Mouse (Mus musculus) kidney, postnatal 25 days (tissue): Measurements from ENCODE around the gene Ogfod2.

Experiments
- DNase-seq, 2 experiments: peaks; one replicate each; pipeline ENCODE4 v3.0.0; 2021; ENCODE audit warnings: mixed read lengths in 2 of 2

Ogfod2 gene

DNA sequence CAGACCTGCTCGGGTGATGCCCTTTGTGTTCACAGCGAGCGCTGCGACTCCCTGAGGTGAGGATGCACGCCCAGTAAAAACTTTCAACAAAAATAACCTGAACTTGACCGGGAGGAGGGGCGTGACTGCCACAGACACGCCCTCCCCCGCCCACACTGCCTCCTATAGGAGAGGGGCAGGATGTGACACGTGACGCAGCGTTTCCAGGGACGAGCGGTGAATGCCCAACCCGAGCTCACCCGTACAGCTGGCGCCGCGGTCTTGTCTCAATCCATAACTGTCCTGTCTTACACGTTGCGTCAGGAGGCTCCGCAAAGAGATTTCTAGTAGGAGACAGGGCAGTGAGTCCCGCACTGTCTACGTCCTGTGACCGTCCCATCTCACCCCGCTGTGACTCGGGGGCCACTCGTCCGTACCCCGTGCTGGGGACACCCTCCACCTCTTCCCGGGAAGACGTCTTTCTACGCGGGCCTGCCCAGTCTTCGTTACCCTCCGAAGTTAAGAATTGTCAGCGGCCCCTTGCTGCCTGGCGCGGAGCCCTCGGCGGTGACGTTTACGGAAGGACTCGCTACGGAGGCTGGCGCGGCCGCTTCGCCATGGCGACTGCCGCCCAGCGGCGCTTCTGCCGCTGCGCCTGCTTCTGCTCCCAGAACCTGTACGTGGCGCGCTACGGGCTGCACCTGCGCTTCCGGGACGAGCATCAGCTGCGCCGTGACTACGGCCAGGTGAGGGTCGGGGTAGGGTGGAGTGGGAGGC, at the start of gene Ogfod2:
Gene Ogfod2 (plus strand): TSS at position 556 of the 756 bp plus-strand sequence.
- peak; percentile 97 to 98 for DNase-seq

DNA sequence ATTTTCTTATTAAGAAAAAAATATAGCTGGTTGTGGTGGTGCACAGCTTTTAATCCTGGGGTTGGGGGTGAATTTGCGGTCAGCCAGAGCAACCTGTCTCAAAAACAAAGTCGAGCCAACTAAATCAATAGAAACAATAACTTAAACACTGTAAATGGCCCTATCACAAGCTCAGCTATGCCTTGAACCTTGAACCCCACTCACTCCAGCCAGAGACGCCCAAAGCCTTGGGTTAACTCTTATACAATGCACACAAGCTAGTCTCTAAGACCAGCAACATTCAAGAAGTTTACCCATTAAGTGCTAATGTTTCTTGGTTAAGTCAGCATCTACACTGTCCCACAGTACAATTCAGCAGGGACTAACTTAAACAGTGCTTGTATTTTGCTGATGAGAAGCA, 42.4 kb upstream of the Ogfod2 start:
- no peak for DNase-seq

DNA sequence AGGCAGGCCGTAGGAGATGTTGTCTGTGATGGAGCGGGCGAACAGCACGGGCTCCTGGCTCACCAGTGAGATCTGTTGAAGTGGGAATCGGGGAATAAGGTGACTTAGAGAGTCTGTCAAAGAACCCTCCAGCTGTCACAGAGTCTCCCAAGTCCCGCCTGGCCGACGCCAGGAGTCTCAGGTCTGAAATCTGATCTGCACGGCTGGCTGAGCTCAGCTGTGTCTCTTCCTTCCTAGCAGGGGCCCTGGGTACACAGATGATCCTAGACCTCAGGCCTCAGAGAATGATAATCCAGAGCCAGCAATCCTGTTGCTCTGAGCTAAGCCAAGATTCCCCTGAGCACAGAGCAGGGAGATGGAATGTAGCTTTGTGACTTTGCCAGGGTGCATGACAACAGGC, 38.4 kb upstream of the Ogfod2 start:
- no peak for DNase-seq

DNA sequence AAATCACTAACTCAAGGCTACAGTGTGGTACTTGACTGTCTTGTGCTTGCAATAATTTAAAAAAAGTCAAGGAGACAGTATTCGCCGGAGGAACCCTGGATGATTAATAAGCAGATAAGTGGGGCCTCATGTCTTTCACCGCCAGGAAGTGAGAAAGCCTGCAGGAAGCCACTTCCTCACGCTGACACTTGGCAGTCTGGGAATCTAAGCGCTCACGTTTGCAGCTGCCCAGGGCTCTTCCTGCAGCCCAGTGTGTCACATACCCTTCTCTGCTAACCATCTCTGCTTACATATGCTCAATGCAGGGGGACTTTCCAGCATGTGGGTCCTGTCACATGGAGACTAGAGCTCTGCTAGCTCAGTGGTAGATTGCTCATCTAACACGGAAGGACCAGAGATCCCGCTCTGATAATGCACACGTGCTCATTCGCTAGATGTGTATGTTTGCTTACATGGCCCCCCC, 37.2 kb upstream of the Ogfod2 start:
- no peak for DNase-seq

DNA sequence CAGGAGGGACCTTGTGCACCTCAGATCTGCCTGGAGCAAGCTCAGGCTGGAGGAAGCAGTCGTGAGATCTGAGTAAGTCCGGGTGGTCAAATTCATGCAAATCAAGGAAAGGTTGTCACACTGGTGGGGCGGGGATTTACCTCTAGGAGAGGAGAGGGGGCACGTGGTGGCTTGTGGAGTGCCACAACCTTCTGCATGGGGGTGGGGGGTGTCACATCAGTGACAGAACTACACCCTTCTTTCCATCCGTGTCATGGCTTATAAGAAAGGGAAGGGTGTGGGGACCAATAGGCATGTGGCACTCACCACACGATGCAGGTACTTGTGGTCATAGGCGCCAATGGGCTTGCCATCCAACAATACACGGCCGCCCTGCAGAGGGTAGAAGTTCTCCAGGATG, 36.4 kb upstream of the Ogfod2 start:
- DNase-seq = no peak

DNA sequence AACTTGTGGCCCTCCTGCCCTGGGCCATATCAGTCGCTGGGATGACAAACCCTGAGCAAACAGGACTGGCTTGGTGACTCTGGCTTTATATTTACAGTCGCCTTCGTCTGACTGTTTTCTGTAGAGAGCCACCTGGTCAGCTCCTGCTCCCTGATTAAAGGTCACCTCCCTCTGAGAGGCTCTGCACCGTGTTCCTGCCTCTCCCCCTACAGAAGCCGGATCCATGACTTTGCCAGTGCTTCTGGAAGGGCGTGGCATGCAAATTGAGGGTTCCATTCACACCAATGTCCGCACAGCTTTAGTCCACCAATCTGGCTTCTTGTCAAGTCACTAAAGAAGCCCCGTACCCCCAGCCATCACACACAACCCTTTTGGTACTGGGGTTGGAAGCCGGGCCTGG, 35.5 kb upstream of the Ogfod2 start:
- no peak for DNase-seq

DNA sequence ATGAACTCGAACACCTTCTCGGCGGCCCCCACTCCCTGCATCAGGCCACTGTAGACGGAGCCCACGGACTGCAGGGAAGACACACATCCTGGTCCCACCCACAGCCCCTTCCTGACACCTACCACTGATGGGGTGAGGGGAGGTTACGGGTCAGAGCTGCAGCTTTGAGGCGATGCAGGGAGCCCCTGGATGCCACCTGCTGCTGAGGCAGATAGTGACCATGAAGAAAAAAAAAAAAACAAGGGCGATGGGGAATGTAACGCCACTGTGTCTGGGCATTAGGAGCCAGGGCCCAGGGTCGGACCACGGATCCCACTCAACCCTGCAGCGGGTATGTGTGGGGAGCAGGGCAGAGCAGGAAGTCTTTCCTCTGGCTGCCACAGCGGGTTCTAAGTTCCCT, 34.9 kb upstream of the Ogfod2 start:
- DNase-seq = no peak

DNA sequence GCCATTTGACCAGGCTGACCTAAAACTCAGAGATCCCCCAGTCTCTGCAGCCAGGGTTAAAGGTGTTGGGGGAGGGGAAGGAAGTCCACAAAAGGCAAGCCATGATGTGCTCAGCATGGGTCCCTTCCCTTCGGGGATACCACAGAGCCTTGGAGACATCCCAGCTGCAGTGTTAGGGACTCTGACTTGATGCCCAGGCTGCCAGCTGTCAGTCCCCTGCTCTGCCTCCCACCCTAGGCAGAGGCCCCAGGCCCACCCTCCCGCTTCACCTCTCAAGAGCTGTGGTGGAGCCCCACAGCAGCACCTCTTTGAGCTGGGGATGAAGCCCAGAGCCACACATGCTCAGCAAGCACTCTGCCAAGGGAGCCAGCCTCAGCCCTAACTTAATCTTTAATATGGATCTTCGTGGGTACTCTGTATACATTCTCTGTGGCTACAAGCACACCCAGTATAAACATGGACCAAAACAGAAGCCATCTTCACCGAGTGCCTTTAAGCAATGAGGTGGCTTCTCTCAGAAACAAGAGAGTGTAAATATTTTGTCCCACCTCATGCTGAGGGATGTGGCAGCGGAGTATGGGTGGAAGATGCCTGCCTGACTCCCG, 34.1 kb upstream of the Ogfod2 start:
- DNase-seq = no peak

DNA sequence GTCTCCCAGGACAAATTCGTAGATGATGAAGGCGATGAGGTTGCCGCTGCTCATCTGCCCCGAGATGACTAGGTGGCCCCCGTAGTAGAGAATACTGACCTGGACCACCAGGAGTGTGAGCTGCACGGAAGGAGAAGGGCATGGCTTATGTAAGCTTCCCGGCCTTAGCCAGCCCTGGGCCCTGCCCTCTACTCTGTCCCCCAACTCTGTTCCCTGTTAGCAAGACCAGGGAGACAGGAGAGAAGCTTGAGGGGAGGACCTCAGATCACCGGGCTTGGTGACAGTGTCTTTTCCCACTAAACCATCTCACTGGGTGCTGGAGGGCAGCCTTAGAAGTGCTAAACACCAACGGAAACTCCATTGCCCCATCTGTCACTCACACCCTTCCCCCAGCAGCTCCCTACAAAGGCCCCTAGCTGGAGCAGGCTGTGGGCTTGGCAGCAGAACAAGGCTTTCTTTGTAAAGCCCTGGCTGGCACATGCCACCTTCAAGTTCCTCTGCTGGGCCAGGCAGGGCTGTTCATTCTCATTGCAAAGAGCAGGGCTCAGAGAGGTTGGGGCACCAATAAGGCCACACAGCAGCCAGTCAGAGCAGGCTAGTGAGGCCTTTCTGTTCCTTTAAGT, 33.2 kb upstream of the Ogfod2 start:
- no peak for DNase-seq

DNA sequence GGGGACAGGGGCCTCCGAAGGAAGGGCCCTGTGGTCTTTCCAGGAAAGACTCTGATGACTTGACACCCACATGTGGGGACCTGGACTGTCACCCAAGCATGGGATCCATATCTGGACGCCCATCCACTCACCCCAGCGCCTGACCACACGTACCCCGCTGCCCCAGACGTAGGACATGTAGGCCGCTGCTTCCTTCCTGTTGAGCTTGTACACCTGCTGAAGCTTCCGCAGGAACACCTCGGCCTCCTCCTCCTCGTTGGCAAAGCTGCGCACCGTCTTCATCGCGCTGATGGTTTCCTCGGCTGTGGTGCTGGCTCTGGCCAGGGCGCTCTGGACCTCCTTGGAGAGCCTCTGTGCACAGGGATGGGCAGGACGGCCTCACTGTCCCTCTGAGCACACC, 32.2 kb upstream of the Ogfod2 start:
- DNase-seq = no peak

DNA sequence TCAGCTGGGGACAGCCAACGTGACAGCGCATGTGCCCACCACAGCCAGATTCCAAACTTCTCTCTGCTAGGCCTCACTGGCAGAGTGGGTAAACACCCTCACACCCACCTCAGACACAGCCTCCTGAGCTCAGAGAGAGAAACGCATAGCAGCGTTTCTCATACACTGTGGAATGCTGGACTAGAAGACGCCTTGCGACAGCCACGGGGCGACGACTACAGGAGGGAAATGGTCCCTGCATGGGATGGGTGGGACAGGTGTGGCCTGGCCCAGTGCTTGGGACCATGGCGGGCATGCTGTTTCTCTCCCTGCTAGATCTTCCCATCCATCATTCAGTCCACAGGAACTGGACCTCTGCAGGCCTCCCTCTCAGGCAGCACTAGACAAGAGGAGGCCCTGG, 29.6 kb upstream of the Ogfod2 start:
- DNase-seq = no peak

DNA sequence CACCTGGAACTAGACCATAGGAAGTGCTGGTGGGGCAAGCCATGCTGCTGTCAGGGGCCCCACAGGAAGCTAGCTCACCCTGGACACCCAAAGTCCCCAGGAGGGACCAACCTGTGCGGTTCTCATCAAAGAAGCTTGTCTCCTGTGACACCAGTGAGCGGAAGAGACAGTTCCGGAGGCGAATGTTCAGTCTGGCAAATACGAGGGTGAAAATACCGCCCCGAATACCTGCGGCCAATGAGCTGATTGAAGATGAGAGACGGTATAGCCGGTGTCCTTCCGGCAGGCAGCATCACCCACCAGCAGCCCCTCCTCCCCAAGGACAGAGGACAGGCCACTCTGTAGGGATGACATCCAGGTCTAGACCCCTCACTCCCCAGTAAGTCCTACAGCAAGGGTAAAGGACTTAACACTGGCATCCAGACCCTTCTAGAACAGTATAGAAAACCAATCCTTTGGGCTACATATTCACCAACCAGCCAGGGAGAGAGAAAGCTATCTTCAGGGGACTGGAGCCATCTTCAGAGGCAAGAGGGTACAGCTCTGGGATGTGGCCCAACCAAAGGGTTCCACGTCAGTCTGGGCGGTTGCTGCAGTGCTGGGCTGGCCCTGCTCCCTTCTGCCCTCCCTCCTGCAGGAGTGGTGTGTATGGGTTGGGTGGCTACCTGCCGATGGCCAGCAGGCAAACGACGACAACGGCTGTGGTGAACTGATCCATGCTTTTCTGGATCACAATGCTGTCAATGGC, 29.0 kb upstream of the Ogfod2 start:
- no peak for DNase-seq

DNA sequence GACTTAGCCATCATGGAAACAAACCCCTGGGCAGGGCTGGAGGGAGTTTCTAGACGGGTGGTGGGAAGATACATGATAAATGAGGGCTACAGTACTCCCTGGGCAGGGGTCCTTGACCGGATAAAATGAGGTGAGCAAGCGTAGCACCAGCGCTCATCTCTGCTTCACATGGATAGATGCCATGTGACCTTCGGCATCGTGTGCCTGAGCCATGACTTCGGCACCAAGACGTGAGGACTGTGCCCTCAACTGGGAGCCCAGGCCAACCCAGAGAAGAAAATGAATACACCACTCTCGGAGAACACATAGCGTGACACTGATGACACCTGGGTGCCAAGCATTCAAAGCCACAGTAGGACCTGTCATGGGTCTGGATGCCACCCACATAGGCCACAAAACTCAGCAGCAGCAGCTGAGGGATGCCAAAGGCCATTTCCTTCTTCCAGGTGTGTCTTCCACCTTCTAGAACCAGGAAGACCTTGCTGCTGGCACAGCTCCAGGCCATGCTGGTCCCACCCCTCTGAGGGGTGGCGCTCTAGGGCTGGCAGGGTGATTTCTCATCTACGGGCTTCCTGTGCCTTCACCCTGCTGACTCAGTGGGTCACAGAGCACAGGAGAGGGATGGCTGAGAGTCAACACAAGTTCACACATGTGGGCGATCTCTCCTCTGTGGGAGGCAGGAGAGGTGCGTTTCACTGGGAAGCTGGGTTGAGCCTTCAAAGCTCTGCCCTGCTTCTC, 28.1 kb upstream of the Ogfod2 start:
- peak; percentile 54 to 75 for DNase-seq

DNA sequence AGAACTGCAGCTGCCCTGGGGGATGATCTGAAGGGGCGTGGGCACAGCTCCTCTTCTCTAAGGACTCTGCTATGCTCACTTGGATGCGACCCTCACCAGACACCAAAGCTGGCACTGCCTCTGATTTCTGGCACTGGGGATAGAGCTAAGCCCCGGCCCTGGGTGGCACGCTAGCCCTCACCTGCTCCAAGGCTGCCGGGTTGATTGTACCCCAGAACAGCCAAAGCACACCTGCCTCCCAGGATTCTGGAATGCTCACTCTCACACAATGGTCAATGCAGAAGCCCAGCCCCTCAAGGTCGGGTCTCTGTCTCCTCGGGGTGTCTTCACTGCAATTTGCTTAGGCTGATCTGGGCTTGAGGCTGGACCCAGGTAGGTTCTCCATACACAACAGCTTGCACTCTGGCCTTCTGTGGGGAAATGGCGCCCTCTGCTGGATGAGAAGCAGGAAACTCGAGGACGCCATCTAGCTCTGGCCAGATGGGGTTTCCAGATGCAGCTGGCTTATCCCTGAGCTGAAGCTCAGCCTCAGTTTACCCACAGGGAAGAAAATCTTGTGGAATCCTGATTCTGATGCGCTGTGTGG, 27.4 kb upstream of the Ogfod2 start:
- DNase-seq = peak; percentile 89 to 90

DNA sequence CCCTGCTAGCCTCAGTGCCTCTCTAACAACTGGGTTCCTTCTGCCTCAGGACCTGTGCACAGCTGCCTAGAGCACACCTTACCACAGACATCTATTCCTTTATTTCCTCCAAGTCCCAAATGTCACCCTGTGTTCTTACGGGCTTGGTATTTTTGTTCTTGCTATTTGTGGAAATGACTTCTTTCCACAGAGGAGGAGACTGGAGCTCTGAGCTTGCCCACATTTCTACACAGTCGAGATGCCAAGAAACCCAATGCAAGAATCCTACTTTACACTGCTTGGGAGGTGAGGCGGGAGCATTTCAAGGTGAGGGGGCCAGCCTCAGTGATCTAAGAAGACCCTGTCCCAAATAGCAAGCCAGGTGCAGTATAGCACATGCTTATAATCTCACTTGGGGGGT, 26.6 kb upstream of the Ogfod2 start:
- DNase-seq = no peak

DNA sequence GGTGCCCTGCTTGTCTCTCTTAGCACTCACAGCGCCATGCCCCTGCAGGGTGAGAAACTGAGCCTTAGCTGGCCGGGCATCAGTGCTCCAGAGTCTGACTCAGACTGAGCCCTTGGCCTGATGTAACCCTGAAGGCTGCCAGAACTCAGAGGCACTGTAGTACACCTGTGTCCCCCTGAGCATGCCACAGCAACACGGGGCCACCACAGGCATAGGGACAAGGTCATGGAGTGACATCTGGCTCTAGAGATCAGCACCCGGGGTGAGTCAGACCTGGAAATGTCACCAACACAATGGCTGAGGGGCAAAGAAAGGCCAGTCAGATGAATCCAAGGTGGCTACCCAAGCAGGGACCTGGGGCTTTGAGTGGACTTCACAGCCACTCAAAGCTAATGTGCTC, 25.2 kb upstream of the Ogfod2 start:
- no peak for DNase-seq

DNA sequence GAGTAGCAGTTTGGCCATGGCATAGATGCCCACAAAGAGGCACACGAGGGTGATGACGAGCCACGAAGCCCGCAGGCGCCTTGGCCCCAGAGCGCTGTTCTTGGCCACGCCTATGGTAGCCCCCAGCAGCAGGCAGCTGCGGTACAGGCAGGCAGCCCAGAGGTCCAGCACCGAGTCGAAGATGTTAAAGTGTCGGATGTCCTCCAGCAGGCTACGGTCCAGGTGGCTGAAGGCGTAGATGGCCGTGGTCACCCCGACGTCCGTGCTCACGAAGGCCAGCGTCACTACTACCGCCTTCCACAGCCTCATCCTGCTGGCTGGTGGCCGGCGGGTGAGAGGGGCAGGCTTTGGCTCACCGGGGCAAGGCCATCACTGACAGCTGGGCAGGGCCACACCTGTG, 22.2 kb upstream of the Ogfod2 start:
- no peak for DNase-seq

DNA sequence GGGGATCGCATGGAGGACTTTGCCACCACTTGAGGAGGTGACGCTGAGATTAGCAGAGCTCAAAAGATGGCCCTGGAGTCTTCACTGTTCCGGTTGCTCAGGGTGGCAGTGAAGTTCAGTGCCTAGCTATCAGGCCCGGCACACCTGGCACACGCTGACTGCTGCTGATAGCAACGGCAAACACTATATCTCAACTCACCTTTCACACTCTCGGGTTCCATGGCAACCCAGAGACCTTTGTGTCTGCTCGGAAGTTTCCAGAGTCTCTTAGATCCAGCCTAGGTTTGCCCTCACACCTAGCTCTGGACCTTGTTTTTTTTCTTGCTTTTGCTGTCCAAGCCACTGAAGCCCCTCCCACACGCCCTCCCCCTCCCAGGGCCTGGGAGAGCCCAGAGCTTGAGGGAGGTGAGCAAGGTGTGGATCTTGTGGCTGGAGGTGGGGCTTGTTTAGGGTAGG, 20.1 kb upstream of the Ogfod2 start:
- peak in 1 of 2 experiments; percentile 61 for DNase-seq

DNA sequence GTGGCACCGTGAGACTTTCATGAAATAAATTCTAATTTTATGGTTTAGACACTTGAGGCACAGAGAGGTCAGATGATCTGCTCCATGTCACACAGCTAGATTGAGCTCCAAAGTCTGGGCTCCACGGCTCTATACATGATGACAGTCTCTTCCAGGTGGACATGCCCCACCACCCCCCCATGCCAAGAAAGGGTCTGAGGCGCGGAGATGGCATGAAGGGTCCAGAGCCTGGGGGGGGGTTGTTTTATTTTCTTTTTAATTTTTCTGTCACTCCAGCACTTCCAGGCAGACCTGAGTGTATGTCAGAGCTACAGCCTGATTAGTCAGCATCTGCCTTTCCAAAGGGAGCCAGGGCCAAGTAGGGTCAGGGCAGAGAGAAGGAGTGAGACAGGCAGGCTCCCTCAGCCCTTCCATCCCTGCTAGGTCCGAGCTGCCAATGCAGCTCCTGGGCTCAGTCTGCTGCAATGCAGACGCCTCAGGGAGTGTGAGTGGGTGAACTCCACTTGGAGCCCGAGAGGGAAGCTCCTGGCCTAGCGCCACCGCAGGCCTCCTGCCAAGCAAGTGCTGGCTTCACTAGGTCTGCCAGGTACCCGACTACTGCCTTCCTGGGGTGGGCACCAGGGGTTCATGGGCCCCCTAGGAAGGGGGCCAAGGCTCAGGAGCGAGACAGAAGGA, 18.8 kb upstream of the Ogfod2 start:
- peak; percentile 84 to 90 for DNase-seq

DNA sequence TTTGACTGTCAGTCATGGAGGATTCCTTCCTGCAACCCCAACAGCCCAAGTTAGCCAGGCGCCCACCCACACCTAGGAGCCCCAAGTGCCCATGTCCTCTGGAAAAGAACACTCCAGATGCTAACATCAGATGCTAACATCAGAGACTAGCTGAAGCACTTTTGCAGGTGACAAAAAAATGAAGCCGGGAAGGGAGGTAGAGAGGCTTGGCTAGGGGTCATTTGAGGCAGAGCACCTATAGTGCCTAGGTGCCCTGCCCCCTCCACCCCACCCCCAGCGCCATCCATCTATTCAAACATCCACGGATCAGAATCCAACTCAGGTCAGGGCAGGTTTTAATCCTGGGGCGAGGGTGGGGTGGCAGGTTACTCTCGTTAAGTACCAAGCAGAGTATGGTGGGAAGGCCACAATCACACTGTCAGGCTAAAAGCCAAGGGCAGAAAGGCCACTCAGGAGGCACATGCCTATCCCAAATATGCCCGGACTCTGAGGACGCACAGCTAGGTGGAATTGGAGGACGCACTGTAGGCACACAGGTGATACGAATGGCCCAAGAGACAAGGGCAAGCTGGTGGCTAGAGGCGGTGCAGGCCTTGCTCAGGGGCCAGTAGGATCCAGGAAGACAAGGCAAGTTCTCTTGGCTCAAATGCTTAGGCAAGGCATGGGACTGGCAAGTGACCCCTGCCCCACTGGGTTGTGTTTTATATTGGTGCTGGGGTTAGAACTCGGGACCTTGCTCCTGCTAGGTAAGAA, 18.1 kb upstream of the Ogfod2 start:
- DNase-seq = peak in 1 of 2 experiments; percentile 45

DNA sequence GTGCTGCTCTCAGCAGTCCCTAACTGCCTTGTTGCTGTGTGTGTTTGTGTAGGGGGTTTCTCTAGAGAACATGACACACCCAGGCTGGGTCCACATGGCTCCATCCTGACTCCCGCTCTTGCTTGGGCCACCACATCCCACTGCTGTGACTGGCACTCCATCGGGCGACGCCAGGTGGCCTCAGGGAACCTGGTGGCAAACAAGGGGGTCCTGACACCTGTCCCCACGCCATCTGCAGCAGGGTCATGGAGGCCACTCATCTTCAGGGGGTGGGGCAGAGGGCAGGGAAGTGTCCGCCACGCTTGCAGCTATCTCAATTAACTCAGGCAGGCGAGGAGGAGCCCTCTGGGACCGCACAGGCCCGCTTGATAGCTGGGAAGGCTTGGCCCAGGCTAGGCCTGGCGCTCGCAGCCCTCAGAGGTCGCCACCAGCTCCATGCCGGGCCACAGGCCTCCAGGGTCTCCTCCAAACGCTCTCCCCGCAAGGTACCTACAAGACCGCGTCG, 17.0 kb upstream of the Ogfod2 start:
- peak in 1 of 2 experiments; percentile 65 for DNase-seq
